Mouse (Mus musculus): Measurements from ENCODE around the gene Dpt. TPM values are rescaled to one million over a fixed set of nuclear protein-coding genes. Genes with fewer than 3 reads are reported as not detected.
"Not testable (repeated sequence)": the region's sequence is repeated elsewhere in the genome, so short reads cannot be mapped to it uniquely, and the experiment has no call there.

Dpt gene
- polyA plus RNA-seq, 1 experiment: 10.5 TPM

GRCm38 (mm10) chr1:164829881-164830280, 33.4 kb downstream of the Dpt start:
- no peak for DNase-seq (ENCODE audit: low read depth in 1 of 2, low spot score in 2 of 2)
- no peak overlapping the region for H3K4me3 ChIP-seq (ENCODE audit: extremely low read depth, insufficient read depth, insufficient read length)
- H3K27me3 ChIP-seq (ENCODE audit: control insufficient read depth, insufficient read depth, low read length): no peaks in the 10 kb centered on the region
- 56% methylated on average over 1 of the region's 1 CpGs for WGBS
- no peaks in the 10 kb centered on the region for H3K4me1 ChIP-seq (ENCODE audit: control insufficient read depth, insufficient read depth, insufficient read length)
- H3K36me3 ChIP-seq (ENCODE audit: control insufficient read depth, insufficient read depth, low read length): no peaks in the 10 kb centered on the region
- H3K27ac ChIP-seq (ENCODE audit: insufficient read depth, low read length): no peak overlapping the region
- TF ChIP-seq CTCF (IDR thresholded peaks at IDR 0.05; ENCODE audit: extremely low read depth, insufficient read depth, insufficient read length, insufficient replicate concordance) (no peak), POLR2A (IDR thresholded peaks at IDR 0.05; ENCODE audit: low read depth, low read length) (no peak)

- no peak for DNase-seq (ENCODE audit: low read depth in 1 of 2, low spot score in 2 of 2)
- Histone ChIP-seq H3K4me1 (ENCODE audit: control insufficient read depth, insufficient read depth, insufficient read length) (no peaks in the 10 kb centered on the region), H3K27me3 (ENCODE audit: control insufficient read depth, insufficient read depth, low read length) (no peaks in the 10 kb centered on the region), H3K4me3 (ENCODE audit: extremely low read depth, insufficient read depth, insufficient read length) (no peak overlapping the region), H3K27ac (ENCODE audit: insufficient read depth, low read length) (no peak overlapping the region), H3K36me3 (ENCODE audit: control insufficient read depth, insufficient read depth, low read length) (no peaks in the 10 kb centered on the region)
- TF ChIP-seq POLR2A (IDR thresholded peaks at IDR 0.05; ENCODE audit: low read depth, low read length) (no peak), CTCF (IDR thresholded peaks at IDR 0.05; ENCODE audit: extremely low read depth, insufficient read depth, insufficient read length, insufficient replicate concordance) (no peak)
- 90% methylated on average over 5 of the region's 5 CpGs for WGBS
Observed at GRCm38 (mm10) chr1:164832459-164832858, 36.0 kb downstream of the Dpt start.

- H3K4me3 ChIP-seq (ENCODE audit: extremely low read depth, insufficient read depth, insufficient read length): no peak overlapping the region
- no peaks in the 10 kb centered on the region for H3K4me1 ChIP-seq (ENCODE audit: control insufficient read depth, insufficient read depth, insufficient read length)
- 93% methylated on average over 7 of the region's 7 CpGs for WGBS
- H3K27me3 ChIP-seq (ENCODE audit: control insufficient read depth, insufficient read depth, low read length): no peaks in the 10 kb centered on the region
- TF ChIP-seq CTCF (IDR thresholded peaks at IDR 0.05; ENCODE audit: extremely low read depth, insufficient read depth, insufficient read length, insufficient replicate concordance) (no peak), POLR2A (IDR thresholded peaks at IDR 0.05; ENCODE audit: low read depth, low read length) (no peak)
- H3K27ac ChIP-seq (ENCODE audit: insufficient read depth, low read length): no peak overlapping the region
- no peaks in the 10 kb centered on the region for H3K36me3 ChIP-seq (ENCODE audit: control insufficient read depth, insufficient read depth, low read length)
- DNase-seq (ENCODE audit: low read depth in 1 of 2, low spot score in 2 of 2): no peak
Observed at GRCm38 (mm10) chr1:164848616-164849265, 52.3 kb downstream of the Dpt start.

- H3K27ac ChIP-seq (ENCODE audit: insufficient read depth, low read length); H3K36me3 ChIP-seq (ENCODE audit: control insufficient read depth, insufficient read depth, low read length); H3K4me1 ChIP-seq (ENCODE audit: control insufficient read depth, insufficient read depth, insufficient read length); H3K4me3 ChIP-seq (ENCODE audit: extremely low read depth, insufficient read depth, insufficient read length); H3K27me3 ChIP-seq (ENCODE audit: control insufficient read depth, insufficient read depth, low read length); DNase-seq (ENCODE audit: low read depth in 1 of 2, low spot score in 2 of 2): not testable (repeated sequence)
- WGBS: 49% methylated on average over 2 of the region's 2 CpGs
Observed at GRCm38 (mm10) chr1:164855700-164856099, 59.3 kb downstream of the Dpt start.

GRCm38 (mm10) chr1:164859952-164860351, 63.5 kb downstream of the Dpt start:
- 87% methylated on average over 11 of the region's 11 CpGs for WGBS
- H3K4me1 ChIP-seq (ENCODE audit: control insufficient read depth, insufficient read depth, insufficient read length): no peaks in the 10 kb centered on the region
- DNase-seq (ENCODE audit: low read depth in 1 of 2, low spot score in 2 of 2): no peak
- H3K27ac ChIP-seq (ENCODE audit: insufficient read depth, low read length): no peak overlapping the region
- H3K4me3 ChIP-seq (ENCODE audit: extremely low read depth, insufficient read depth, insufficient read length): no peak overlapping the region
- no peaks in the 10 kb centered on the region for H3K36me3 ChIP-seq (ENCODE audit: control insufficient read depth, insufficient read depth, low read length)
- no peak for TF ChIP-seq CTCF (IDR thresholded peaks at IDR 0.05; ENCODE audit: extremely low read depth, insufficient read depth, insufficient read length, insufficient replicate concordance)
- TF ChIP-seq POLR2A (IDR thresholded peaks at IDR 0.05; ENCODE audit: low read depth, low read length): no peak
- H3K27me3 ChIP-seq (ENCODE audit: control insufficient read depth, insufficient read depth, low read length): no peaks in the 10 kb centered on the region

- no peak for TF ChIP-seq CTCF (IDR thresholded peaks at IDR 0.05; ENCODE audit: extremely low read depth, insufficient read depth, insufficient read length, insufficient replicate concordance)
- TF ChIP-seq POLR2A (IDR thresholded peaks at IDR 0.05; ENCODE audit: low read depth, low read length): no peak
- H3K4me3 ChIP-seq (ENCODE audit: extremely low read depth, insufficient read depth, insufficient read length): no peak overlapping the region
- no peak for DNase-seq (ENCODE audit: low read depth in 1 of 2, low spot score in 2 of 2)
- WGBS: 95% methylated on average over 2 of the region's 2 CpGs
- H3K4me1 ChIP-seq (ENCODE audit: control insufficient read depth, insufficient read depth, insufficient read length): no peaks in the 10 kb centered on the region
- no peaks in the 10 kb centered on the region for H3K27me3 ChIP-seq (ENCODE audit: control insufficient read depth, insufficient read depth, low read length)
- no peaks in the 10 kb centered on the region for H3K36me3 ChIP-seq (ENCODE audit: control insufficient read depth, insufficient read depth, low read length)
- H3K27ac ChIP-seq (ENCODE audit: insufficient read depth, low read length): no peak overlapping the region
Observed at GRCm38 (mm10) chr1:164860782-164861181, 64.3 kb downstream of the Dpt start.

- Histone ChIP-seq H3K27me3 (ENCODE audit: control insufficient read depth, insufficient read depth, low read length) (no peaks in the 10 kb centered on the region), H3K4me1 (ENCODE audit: control insufficient read depth, insufficient read depth, insufficient read length) (no peaks in the 10 kb centered on the region), H3K27ac (ENCODE audit: insufficient read depth, low read length) (no peak overlapping the region), H3K4me3 (ENCODE audit: extremely low read depth, insufficient read depth, insufficient read length) (no peak overlapping the region), H3K36me3 (ENCODE audit: control insufficient read depth, insufficient read depth, low read length) (no peaks in the 10 kb centered on the region)
- WGBS: 86% methylated on average over 4 of the region's 4 CpGs
- no peak for DNase-seq (ENCODE audit: low read depth in 1 of 2, low spot score in 2 of 2)
- TF ChIP-seq POLR2A (IDR thresholded peaks at IDR 0.05; ENCODE audit: low read depth, low read length) (no peak), CTCF (IDR thresholded peaks at IDR 0.05; ENCODE audit: extremely low read depth, insufficient read depth, insufficient read length, insufficient replicate concordance) (no peak)
Observed at GRCm38 (mm10) chr1:164861501-164861900, 65.1 kb downstream of the Dpt start.
